Mouse (Mus musculus) stomach, embryonic 15.5 days (tissue): ENCODE data around the gene Itk. TPM values are rescaled to one million over a fixed set of nuclear protein-coding genes. Genes with fewer than 3 reads are reported as not detected.

Source experiments
- ATAC-seq: fragments of 200-750 bp; cut with Nextera tagmentation; 2 replicates; pipeline ENCODE4 v1.8.0; 2017; ENCODE audit warnings: low read depth, moderate number of reproducible peaks, moderate TSS enrichment; ENCODE audit not compliant: insufficient read depth, low FRiP score
- H3K27ac ChIP-seq: fragments of 300-500 bp; sonication (generic); 2 replicates; pipeline ENCODE4 v1.5.1; 2015; ENCODE audit warnings: mild to moderate bottlenecking, inconsistent platforms
- H3K27me3 ChIP-seq: fragments of 300-500 bp; sonication (generic); replicated peaks from 2 replicates; pipeline ENCODE4 v1.6.1; 2015; ENCODE audit warnings: inconsistent platforms
- H3K36me3 ChIP-seq: fragments of 300-500 bp; sonication (generic); 2 replicates; pipeline ENCODE4 v1.6.1; 2015; ENCODE audit warnings: inconsistent platforms
- H3K4me1 ChIP-seq: fragments of 300-500 bp; sonication (generic); 2 replicates; pipeline ENCODE4 v1.6.1; 2015; ENCODE audit warnings: inconsistent platforms
- H3K4me2 ChIP-seq: fragments of 300-500 bp; sonication (generic); 2 replicates; pipeline ENCODE4 v1.6.1; 2015; ENCODE audit warnings: mild to moderate bottlenecking, inconsistent platforms
- H3K4me3 ChIP-seq: fragments of 300-500 bp; sonication (generic); replicated peaks from 2 replicates; pipeline ENCODE4 v1.5.1; 2015; ENCODE audit warnings: inconsistent platforms
- H3K9ac ChIP-seq: fragments of 300-500 bp; sonication (generic); 2 replicates; pipeline ENCODE4 v1.6.1; 2015; ENCODE audit warnings: inconsistent platforms
- H3K9me3 ChIP-seq: fragments of 300-500 bp; sonication (generic); 2 replicates; pipeline ENCODE4 v1.6.1; 2016; ENCODE audit warnings: inconsistent platforms
- WGBS: fragments of 180-500 bp; shearing (Covaris S2); methylation state at CpG from one replicate; pipeline ENCODE4 v1.1.7; 2015; 5-methylcytosine and 5-hydroxymethylcytosine counted together
- polyA plus RNA-seq: library from polyadenylated mRNA; unstranded; fragments of >200 nt; fragmentation: Nextera tagmentation; extraction: Ambion mirVana; gene quantifications from 2 replicates; pipeline ENCODE4 v1.2.1, GENCODE M21; 2015

Gene Itk
- polyA plus RNA-seq, 1 experiment from 2014 or later, result 0.26 TPM

GRCm38 (mm10) chr11:46310647-46311063, 78.7 kb downstream of the Itk start:
- Histone ChIP-seq H3K4me1 (peaks cover 7% of the 10 kb centered on the region; the same call in 1 of the 2 replicates), H3K4me3 (peak overlapping the region; percentile 71)
- no peak for ATAC-seq

DNA sequence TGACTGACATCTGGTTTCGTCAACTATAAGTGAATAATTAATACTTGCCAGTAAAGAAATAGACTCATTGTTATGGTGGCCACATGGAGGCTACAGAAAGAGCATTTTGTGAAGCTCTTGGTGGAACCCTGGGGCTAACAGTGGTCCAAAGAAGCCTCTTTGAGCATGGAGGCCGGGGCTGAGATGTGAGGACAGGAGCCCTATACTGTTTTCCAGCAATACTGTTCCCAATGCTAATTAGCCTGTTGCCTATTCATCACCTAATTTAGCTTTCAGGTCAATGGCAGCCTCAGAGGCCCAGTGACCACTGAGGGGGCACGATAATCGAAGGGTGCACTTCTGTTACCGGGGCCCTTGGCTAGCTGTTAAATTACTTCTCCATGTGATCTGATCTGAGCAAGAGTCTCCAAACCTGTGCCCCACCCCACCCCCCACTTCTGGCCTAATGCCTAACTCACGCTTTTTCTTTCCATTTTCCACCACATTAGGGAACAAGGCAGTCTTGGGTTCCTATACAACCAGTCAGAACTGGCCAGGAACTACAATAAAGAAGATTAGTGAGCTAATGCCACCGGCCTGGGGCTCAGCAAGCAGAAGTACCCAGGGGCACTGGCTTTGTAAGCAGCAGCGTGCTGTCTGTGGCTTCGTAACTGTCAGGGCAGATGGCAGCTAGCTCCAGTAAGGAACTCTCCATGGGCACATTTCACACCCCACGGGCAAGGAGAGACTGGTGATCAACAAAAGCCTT, 79.3 kb downstream of the Itk start:
- Histone ChIP-seq H3K36me3 (no peaks in the 10 kb centered on the region), H3K9ac (no peak overlapping the region), H3K9me3 (no peaks in the 10 kb centered on the region), H3K4me2 (no peak overlapping the region), H3K4me1 (peaks cover 7% of the 10 kb centered on the region; the same call in 1 of the 2 replicates), H3K27me3 (no peaks in the 10 kb centered on the region), H3K27ac (no peak overlapping the region), H3K4me3 (no peak overlapping the region)
- ATAC-seq, result no peak
- 71% methylated on average over 10 of the region's 10 CpGs for WGBS

More at GRCm38 (mm10) chr11:46310647-46311063, 78.7 kb downstream of the Itk start:
- Histone ChIP-seq H3K27ac (no peak overlapping the region), H3K9ac (no peak overlapping the region), H3K9me3 (no peaks in the 10 kb centered on the region), H3K4me2 (peak overlapping the region; percentile 99; the same call in 1 of the 2 replicates), H3K36me3 (no peaks in the 10 kb centered on the region), H3K27me3 (no peaks in the 10 kb centered on the region)
- WGBS, result 55% methylated on average over 5 of the region's 5 CpGs

DNA sequence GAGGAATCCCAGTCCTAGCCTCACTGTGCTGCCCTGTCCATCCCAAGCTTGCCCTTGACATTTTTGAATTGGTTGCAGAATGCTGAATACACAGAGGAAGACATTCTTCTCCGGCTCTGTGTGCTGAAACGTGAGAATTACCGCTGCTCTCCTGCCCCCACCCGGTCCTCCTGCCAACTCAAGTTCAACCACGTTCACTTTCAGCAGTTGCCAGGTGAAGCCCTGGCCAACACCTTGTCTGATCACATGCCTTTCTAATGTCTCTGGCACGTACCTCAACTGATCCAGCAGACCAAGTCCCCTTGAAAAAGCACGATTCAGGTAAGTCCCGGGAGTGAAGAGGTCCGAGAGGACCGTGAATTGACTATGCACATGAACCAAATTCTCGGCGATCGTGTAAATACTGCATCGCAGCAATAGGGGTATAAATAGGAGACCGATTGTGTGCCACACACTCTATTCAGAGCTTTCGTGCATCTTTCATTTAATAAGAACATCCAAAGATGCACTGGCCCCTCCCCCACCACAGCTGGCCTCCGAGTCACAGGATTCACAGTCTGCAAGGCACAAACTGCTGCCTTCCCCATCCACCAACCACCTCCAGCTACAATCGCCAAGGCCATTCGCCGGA, 80.1 kb downstream of the Itk start:
- Histone ChIP-seq H3K27ac (no peak overlapping the region), H3K4me3 (no peak overlapping the region), H3K4me1 (peaks cover 7% of the 10 kb centered on the region; the same call in 1 of the 2 replicates), H3K4me2 (no peak overlapping the region), H3K9me3 (no peaks in the 10 kb centered on the region), H3K36me3 (no peaks in the 10 kb centered on the region), H3K9ac (no peak overlapping the region), H3K27me3 (no peaks in the 10 kb centered on the region)
- 75% methylated on average over 20 of the region's 20 CpGs for WGBS
- ATAC-seq, result no peak

- ATAC-seq, result no peak
- 80% methylated on average over 11 of the region's 11 CpGs for WGBS
- no peaks in the 10 kb centered on the region for H3K27me3 ChIP-seq
Observed at GRCm38 (mm10) chr11:46308271-46308974, 80.9 kb downstream of the Itk start.

GRCm38 (mm10) chr11:46307768-46308167, 81.5 kb downstream of the Itk start:
- no peak for ATAC-seq
- no peak overlapping the region for H3K4me2 ChIP-seq
- H3K4me1 ChIP-seq, result peaks cover 7% of the 10 kb centered on the region; the same call in 1 of the 2 replicates
- no peaks in the 10 kb centered on the region for H3K9me3 ChIP-seq
- no peaks in the 10 kb centered on the region for H3K36me3 ChIP-seq
- WGBS, result 85% methylated on average over 7 of the region's 7 CpGs
- no peak overlapping the region for H3K4me3 ChIP-seq
- no peak overlapping the region for H3K27ac ChIP-seq
- H3K27me3 ChIP-seq, result no peaks in the 10 kb centered on the region
- no peak overlapping the region for H3K9ac ChIP-seq

More at GRCm38 (mm10) chr11:46308271-46308974, 80.9 kb downstream of the Itk start:
- no peak overlapping the region for H3K4me2 ChIP-seq
- H3K4me3 ChIP-seq, result no peak overlapping the region
- no peaks in the 10 kb centered on the region for H3K36me3 ChIP-seq
- H3K27ac ChIP-seq, result no peak overlapping the region
- no peak overlapping the region for H3K9ac ChIP-seq
- H3K9me3 ChIP-seq, result no peaks in the 10 kb centered on the region
- peaks cover 7% of the 10 kb centered on the region; the same call in 1 of the 2 replicates for H3K4me1 ChIP-seq

GRCm38 (mm10) chr11:46306776-46307175, 82.5 kb downstream of the Itk start:
- Histone ChIP-seq H3K4me3 (no peak overlapping the region), H3K9ac (no peak overlapping the region), H3K4me2 (no peak overlapping the region), H3K36me3 (no peaks in the 10 kb centered on the region), H3K4me1 (peaks cover 6% of the 10 kb centered on the region; the same call in 1 of the 2 replicates), H3K9me3 (no peaks in the 10 kb centered on the region), H3K27me3 (no peaks in the 10 kb centered on the region), H3K27ac (no peak overlapping the region)
- no peak for ATAC-seq
- WGBS, result 82% methylated on average over 7 of the region's 7 CpGs

- H3K4me3 ChIP-seq, result no peak overlapping the region
- H3K27me3 ChIP-seq, result no peaks in the 10 kb centered on the region
- H3K9me3 ChIP-seq, result no peaks in the 10 kb centered on the region
- no peak overlapping the region for H3K27ac ChIP-seq
- no peaks in the 10 kb centered on the region for H3K4me1 ChIP-seq
- WGBS, result 74% methylated on average over 9 of the region's 9 CpGs
- H3K36me3 ChIP-seq, result no peaks in the 10 kb centered on the region
- no peak for ATAC-seq
- H3K9ac ChIP-seq, result no peak overlapping the region
- no peak overlapping the region for H3K4me2 ChIP-seq
Observed at GRCm38 (mm10) chr11:46305881-46306520, 83.3 kb downstream of the Itk start.

GRCm38 (mm10) chr11:46304864-46305710, 84.2 kb downstream of the Itk start:
- Histone ChIP-seq H3K9me3 (no peaks in the 10 kb centered on the region), H3K27me3 (no peaks in the 10 kb centered on the region), H3K4me3 (no peak overlapping the region), H3K9ac (no peak overlapping the region), H3K36me3 (no peaks in the 10 kb centered on the region), H3K27ac (no peak overlapping the region), H3K4me1 (no peaks in the 10 kb centered on the region), H3K4me2 (no peak overlapping the region)
- no peak for ATAC-seq
- 76% methylated on average over 9 of the region's 9 CpGs for WGBS

- Histone ChIP-seq H3K4me2 (no peak overlapping the region), H3K27me3 (no peaks in the 10 kb centered on the region), H3K27ac (no peak overlapping the region), H3K4me1 (peaks cover 4% of the 10 kb centered on the region; the same call in 1 of the 2 replicates), H3K9me3 (no peaks in the 10 kb centered on the region), H3K36me3 (no peaks in the 10 kb centered on the region), H3K4me3 (no peak overlapping the region), H3K9ac (no peak overlapping the region)
- no peak for ATAC-seq
- 72% methylated on average over 10 of the region's 10 CpGs for WGBS
Observed at GRCm38 (mm10) chr11:46304093-46304492, 85.2 kb downstream of the Itk start.

DNA sequence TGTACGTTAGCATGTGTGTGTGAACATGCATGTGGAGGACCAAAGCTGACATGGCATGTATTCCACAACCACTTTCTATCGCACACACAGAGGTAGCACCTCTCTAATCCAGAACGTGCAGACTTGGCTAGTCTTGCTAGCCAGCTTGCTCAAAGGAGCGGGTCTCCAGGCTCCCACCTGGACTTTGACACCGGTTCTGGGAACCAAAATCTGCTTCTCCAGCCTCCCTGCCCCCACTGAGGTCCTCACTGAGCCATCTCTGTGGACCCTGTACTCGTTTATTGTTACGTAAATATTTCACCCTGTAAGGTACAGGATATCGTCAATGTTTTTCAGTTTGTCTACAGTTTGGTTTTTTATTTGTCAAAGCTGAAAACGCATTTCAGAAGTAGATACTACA, 86.8 kb downstream of the Itk start:
- no peaks in the 10 kb centered on the region for H3K36me3 ChIP-seq

More for the DNA sequence above, 86.8 kb downstream of the Itk start:
- H3K4me1 ChIP-seq, result peaks cover 7% of the 10 kb centered on the region; the same call in 1 of the 2 replicates
- H3K27me3 ChIP-seq, result no peaks in the 10 kb centered on the region
- no peaks in the 10 kb centered on the region for H3K9me3 ChIP-seq
- no peak overlapping the region for H3K4me3 ChIP-seq
- WGBS, result 78% methylated on average over 9 of the region's 9 CpGs
- no peak overlapping the region for H3K4me2 ChIP-seq
- no peak overlapping the region for H3K27ac ChIP-seq
- H3K9ac ChIP-seq, result no peak overlapping the region
- no peak for ATAC-seq
